In the genomic region with DNA sequence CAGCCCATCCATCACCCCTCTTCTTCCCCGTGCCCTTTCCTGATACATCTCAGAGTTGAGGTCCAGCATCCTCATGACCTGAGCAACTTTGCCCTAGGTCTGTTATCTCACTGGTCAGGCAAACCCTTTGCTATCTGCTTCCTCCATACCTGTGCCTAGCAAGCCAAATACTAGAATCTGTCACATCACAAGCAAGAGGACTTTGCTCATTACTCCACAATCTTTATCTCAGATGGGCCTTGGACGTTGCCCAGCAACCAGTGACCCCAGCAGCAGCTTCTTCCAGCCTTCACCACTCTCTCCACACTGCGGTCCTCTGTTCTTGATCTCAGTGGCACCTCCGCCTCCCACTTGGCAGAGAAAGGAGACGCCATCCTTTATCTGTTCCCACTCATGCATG, we compare ENCODE assay signal across 16 mouse cellular contexts. TPM values are rescaled to one million over a fixed set of nuclear protein-coding genes. Genes with fewer than 3 reads are reported as not detected.
DNase-seq lines count a peak whose midpoint lies in the region; ATAC-seq and TF ChIP-seq lines count a peak whose summit lies in the region.
"Had no signal": no experiment of that assay in that cellular context is flagged by ENCODE, and none has a peak within 500 bp of the region (broad histone marks: within the 10 kb centered on the region; RNA-seq: fewer than 3 reads in every experiment).

No protein-coding gene starts in this region.

- no peak overlapping the region for H3K9ac ChIP-seq in heart, embryonic 11.5 days (ENCODE audit: low read depth, low read length)
- H3K9ac ChIP-seq in heart, adult 2 months (ENCODE audit: low read depth, low read length): no peak overlapping the region
- no peak overlapping the region for H3K9ac ChIP-seq in intestine, embryonic 15.5 days
- H3K9ac ChIP-seq in intestine, postnatal 0 days (ENCODE audit: low read depth, low read length): no peak overlapping the region
- H3K9ac ChIP-seq: limb, embryonic 15.5 days; neural tube, embryonic 12.5 days had no signal

- TF ChIP-seq EP300 in heart, adult 2 months (IDR thresholded peaks at IDR 0.05; ENCODE audit: insufficient read depth, low read depth, low read length): no peak

- no peaks in the 10 kb centered on the region for H3K79me2 ChIP-seq in heart, adult 2 months (replicated peaks; ENCODE audit: control insufficient read depth, insufficient read depth, low read length)

- peaks cover 29% of the 10 kb centered on the region for H3K4me1 ChIP-seq in heart, embryonic 11.5 days (ENCODE audit: control insufficient read depth, insufficient read depth, low read length)
- no peaks in the 10 kb centered on the region for H3K4me1 ChIP-seq in heart, adult 2 months (ENCODE audit: control insufficient read depth, insufficient read depth, low read length)
- H3K4me1 ChIP-seq in intestine, embryonic 15.5 days (replicated peaks): peaks cover 10% of the 10 kb centered on the region; the same call in 1 of the 2 replicates
- H3K4me1 ChIP-seq in intestine, postnatal 0 days (replicated peaks; ENCODE audit: control insufficient read depth, insufficient read depth, low read length): no peaks in the 10 kb centered on the region
- H3K4me1 ChIP-seq: limb, embryonic 15.5 days; neural tube, embryonic 12.5 days had no signal

- no peak overlapping the region for H3K4me2 ChIP-seq in heart, embryonic 11.5 days
- H3K4me2 ChIP-seq in intestine, embryonic 15.5 days (replicated peaks): no peak overlapping the region
- H3K4me2 ChIP-seq in intestine, postnatal 0 days (replicated peaks; ENCODE audit: low read depth): no peak overlapping the region
- H3K4me2 ChIP-seq: limb, embryonic 15.5 days; neural tube, embryonic 12.5 days had no signal

- no peaks in the 10 kb centered on the region for H3K36me3 ChIP-seq in heart, embryonic 11.5 days (ENCODE audit: control insufficient read depth, insufficient read depth, low read length)
- no peaks in the 10 kb centered on the region for H3K36me3 ChIP-seq in heart, adult 2 months (ENCODE audit: control insufficient read depth, insufficient read depth, low read length)
- no peaks in the 10 kb centered on the region for H3K36me3 ChIP-seq in intestine, embryonic 15.5 days
- H3K36me3 ChIP-seq in intestine, postnatal 0 days (ENCODE audit: control insufficient read depth, insufficient read depth): no peaks in the 10 kb centered on the region
- H3K36me3 ChIP-seq: embryonic facial prominence, embryonic 10.5 days; limb, embryonic 15.5 days; midbrain, embryonic 10.5 days; neural tube, embryonic 12.5 days had no signal

- H3K27ac ChIP-seq in heart, embryonic 11.5 days (ENCODE audit: low read depth, low read length): peak overlapping the region; percentile 67
- no peak overlapping the region for H3K27ac ChIP-seq in heart, adult 2 months
- no peak overlapping the region for H3K27ac ChIP-seq in intestine, embryonic 15.5 days
- no peak overlapping the region for H3K27ac ChIP-seq in intestine, postnatal 0 days (ENCODE audit: low read depth, low read length)
- H3K27ac ChIP-seq: embryonic facial prominence, embryonic 10.5 days; limb, embryonic 15.5 days; neural tube, embryonic 12.5 days had no signal

- intact Hi-C loops in heart, adult 2 months (cut with DNase I): no loop called here

- TF ChIP-seq POLR2A in heart, adult 2 months (IDR thresholded peaks at IDR 0.05; ENCODE audit: insufficient read depth, low read depth, low read length): no peak

- DNase-seq in heart, adult 2 months: no peak
- peak; percentile 72 for DNase-seq in liver
- DNase-seq in yolk sac, embryonic 10.5 days (ENCODE audit: low spot score): peak; percentile 80
- DNase-seq: adrenal gland, postnatal 10 days; cerebellum, adult 11-12 months; cerebellum, postnatal 25 days; kidney, postnatal 4 days had no signal

- 32% methylated on average over 5 of the region's 5 CpGs for WGBS in heart, embryonic 11.5 days (ENCODE audit: insufficient replicate concordance)
- 44% methylated on average over 5 of the region's 5 CpGs for WGBS in heart, adult 2 months
- WGBS in intestine, embryonic 15.5 days: 61% methylated on average over 5 of the region's 5 CpGs
- WGBS in intestine, postnatal 0 days: 36% methylated on average over 5 of the region's 5 CpGs

- no peak overlapping the region for H3K4me3 ChIP-seq in heart, embryonic 11.5 days (ENCODE audit: low read depth, low read length)
- no peak overlapping the region for H3K4me3 ChIP-seq in heart, adult 2 months
- H3K4me3 ChIP-seq in intestine, embryonic 15.5 days (replicated peaks): no peak overlapping the region
- H3K4me3 ChIP-seq in intestine, postnatal 0 days (ENCODE audit: low read depth, low read length): no peak overlapping the region
- H3K4me3 ChIP-seq: embryonic facial prominence, embryonic 10.5 days; limb, embryonic 15.5 days; midbrain, embryonic 10.5 days; neural tube, embryonic 12.5 days had no signal

- H3K27me3 ChIP-seq in heart, embryonic 11.5 days (ENCODE audit: control insufficient read depth, insufficient read depth, low read length): no peaks in the 10 kb centered on the region
- no peaks in the 10 kb centered on the region for H3K27me3 ChIP-seq in heart, adult 2 months (ENCODE audit: control insufficient read depth, insufficient read depth, low read length)
- no peaks in the 10 kb centered on the region for H3K27me3 ChIP-seq in intestine, embryonic 15.5 days (replicated peaks)
- no peaks in the 10 kb centered on the region for H3K27me3 ChIP-seq in intestine, postnatal 0 days (replicated peaks; ENCODE audit: control insufficient read depth, insufficient read depth, low read length)
- H3K27me3 ChIP-seq: limb, embryonic 15.5 days; neural tube, embryonic 12.5 days had no signal

- H3K9me3 ChIP-seq in heart, embryonic 11.5 days (replicated peaks; ENCODE audit: control insufficient read depth, low read length): no peaks in the 10 kb centered on the region
- H3K9me3 ChIP-seq in intestine, embryonic 15.5 days: no peaks in the 10 kb centered on the region
- no peaks in the 10 kb centered on the region for H3K9me3 ChIP-seq in intestine, postnatal 0 days (ENCODE audit: control insufficient read depth)
- H3K9me3 ChIP-seq: embryonic facial prominence, embryonic 10.5 days; limb, embryonic 15.5 days; midbrain, embryonic 10.5 days; neural tube, embryonic 12.5 days had no signal

- no peak for TF ChIP-seq CTCF in heart, adult 2 months (IDR thresholded peaks at IDR 0.05)
- TF ChIP-seq CTCF in intestine, postnatal 0 days (IDR thresholded peaks at IDR 0.05; ENCODE audit: low read depth): no peak

- peak; percentile 44; the same call in 1 of the 2 replicates for ATAC-seq in heart, embryonic 11.5 days (replicated peaks; ENCODE audit: insufficient number of reproducible peaks, low FRiP score, low TSS enrichment)
- ATAC-seq in intestine, embryonic 15.5 days: peak; percentile 62
- ATAC-seq in intestine, postnatal 0 days: no peak
- ATAC-seq in erythroid progenitor cell, adult 5-6 weeks (replicated peaks; ENCODE audit: low FRiP score, poor library complexity, severe bottlenecking): no peak
- ATAC-seq: forebrain, embryonic 16.5 days had no signal

RNA-seq across cellular contexts. Expression of a gene that starts 54.4 kb away (rescaled TPM):
- polyA plus RNA-seq in heart, embryonic 11.5 days (2014; fragmentation: Nextera tagmentation; extraction: Ambion mirVana): 426 and 446 TPM in 2 replicates
- total RNA-seq in heart, adult 2 months (2021): 10 to 100 TPM in 1 of 2 experiments, 1 to 10 TPM in 1; 8.9 to 18.9 TPM
- polyA plus RNA-seq in heart, adult 2 months (2012; rRNA removed): 16.6 and 18.1 TPM in 2 replicates
- polyA plus RNA-seq in intestine, embryonic 15.5 days (2015; fragmentation: Nextera tagmentation; extraction: Ambion mirVana): 132 and 136 TPM in 2 replicates
- 18.1 and 19.0 TPM in 2 replicates for polyA plus RNA-seq in intestine, postnatal 0 days (2015; fragmentation: Nextera tagmentation; extraction: Ambion mirVana)
- 1.1 and 5.4 TPM in 2 replicates for total RNA-seq in erythroid progenitor cell, adult 5-6 weeks (2015; ENCODE audit: low replicate concordance)
- 1.0 TPM in 1 of 2 replicates, not detected in the other for total RNA-seq in erythroid progenitor cell, adult 5-6 weeks (2017; ENCODE audit: low replicate concordance)

Comparison
In these comparisons a context has a peak if more than half of its experiments do, and no peak if none do; other contexts are left out.
1. ATAC-seq: peak in heart, embryonic 11.5 days (single experiment) and intestine, embryonic 15.5 days (single experiment); none in intestine, postnatal 0 days (single experiment) and erythroid progenitor cell, adult 5-6 weeks (single experiment).
2. DNase-seq: peak in liver (single experiment) and yolk sac, embryonic 10.5 days (single experiment); none in heart, adult 2 months (0 of 2).